Mouse (Mus musculus) CH12.LX (cell line): ENCODE results near the gene Bex6. TPM values are rescaled to one million over a fixed set of nuclear protein-coding genes. Genes with fewer than 3 reads are reported as not detected.

Experiments used
- DNase-seq: peaks from one replicate; pipeline ENCODE4 v3.0.0-alpha.2; 2013; ENCODE audit errors: extremely low read depth
- H3K27ac ChIP-seq: 2 replicates; pipeline ENCODE4 v1.5.1; 2012; ENCODE audit warnings: low read depth, mild to moderate bottlenecking, control low read depth, moderate library complexity; ENCODE audit not compliant: insufficient read depth
- H3K27me3 ChIP-seq: replicated peaks from 2 replicates; pipeline ENCODE3; 2012; ENCODE audit warnings: inconsistent platforms
- H3K36me3 ChIP-seq, 2 experiments: replicated peaks in 1 of 2; 2 replicates each; pipeline versions ENCODE3 to v1.6.1; 2012; ENCODE audit warnings: inconsistent platforms in 1 of 2, low read length in 1 of 2, mild to moderate bottlenecking in 1 of 2, mixed read lengths in 1 of 2, moderate library complexity in 1 of 2; ENCODE audit not compliant: control insufficient read depth in 1 of 2, insufficient read depth in 1 of 2
- H3K4me1 ChIP-seq, 2 experiments: 2 replicates each; pipeline ENCODE4 v1.6.1; 2012; ENCODE audit warnings: inconsistent platforms in 1 of 2, moderate library complexity in 1 of 2; ENCODE audit not compliant: insufficient read depth in 2 of 2, control insufficient read depth in 1 of 2
- H3K4me2 ChIP-seq: 2 replicates; pipeline ENCODE4 v1.6.1; 2012; ENCODE audit warnings: low read depth, mild to moderate bottlenecking, control low read depth; ENCODE audit not compliant: poor library complexity, insufficient read depth, severe bottlenecking
- H3K4me3 ChIP-seq, 3 experiments: fragments of 150-350 bp in 1 of 3; sonication (generic) in 1 of 3; replicated peaks in 1 of 3; 2 replicates each; pipeline versions ENCODE3 to v1.5.1; 2011 to 2012; ENCODE audit warnings: low read depth in 2 of 3, low read length in 2 of 3, mild to moderate bottlenecking in 2 of 3, moderate library complexity in 2 of 3, control low read depth in 1 of 3, improper control_type of control experiment in 1 of 3, inconsistent platforms in 1 of 3, mixed read lengths in 1 of 3; ENCODE audit not compliant: poor library complexity in 1 of 3
- H3K79me2 ChIP-seq: replicated peaks from 2 replicates; pipeline ENCODE4 v1.6.1; 2012; ENCODE audit warnings: mild to moderate bottlenecking, moderate library complexity; ENCODE audit not compliant: control insufficient read depth, poor library complexity, insufficient read depth, severe bottlenecking; ENCODE audit errors: extremely low read depth
- H3K9ac ChIP-seq: 2 replicates; pipeline ENCODE4 v1.6.1; 2012; ENCODE audit warnings: low read depth, mild to moderate bottlenecking, control low read depth, moderate library complexity; ENCODE audit not compliant: insufficient read depth
- H3K9me3 ChIP-seq: replicated peaks from 2 replicates; pipeline ENCODE3; 2012; ENCODE audit warnings: low read length, inconsistent platforms, mixed read lengths
- BHLHE40 ChIP-seq: IDR thresholded peaks from 2 replicates; pipeline ENCODE4 v1.6.1; 2011; ENCODE audit warnings: mild to moderate bottlenecking, low read depth, low read length, improper control_type of control experiment
- CHD2 ChIP-seq: IDR thresholded peaks from 2 replicates; pipeline ENCODE4 v1.6.1; 2011; ENCODE audit warnings: low read length, improper control_type of control experiment
- CTCF ChIP-seq, 2 experiments: IDR thresholded peaks in 1 of 2; conservative IDR thresholded peaks in 1 of 2; 2 replicates each; pipeline ENCODE4 v1.5.1; 2011 to 2012; ENCODE audit warnings: low read depth in 2 of 2, low read length in 2 of 2, improper control_type of control experiment in 1 of 2, inconsistent platforms in 1 of 2, mild to moderate bottlenecking in 1 of 2, moderate library complexity in 1 of 2
- E2F4 ChIP-seq: IDR thresholded peaks from 2 replicates; pipeline ENCODE4 v1.6.1; 2011; ENCODE audit warnings: low read depth, low read length, improper control_type of control experiment; ENCODE audit not compliant: insufficient replicate concordance
- ELF1 ChIP-seq: IDR thresholded peaks from 2 replicates; pipeline ENCODE4 v1.6.1; 2014; ENCODE audit warnings: low read depth, mild to moderate bottlenecking, inconsistent platforms, low read length, improper control_type of control experiment
- EP300 ChIP-seq: IDR thresholded peaks from 2 replicates; pipeline ENCODE4 v1.6.1; 2011; ENCODE audit warnings: low read length, improper control_type of control experiment
- ETS1 ChIP-seq: conservative IDR thresholded peaks from 2 replicates; pipeline ENCODE4 v1.6.1; 2012; ENCODE audit warnings: low read depth, mild to moderate bottlenecking, inconsistent platforms, low read length, improper control_type of control experiment, moderate library complexity
- HCFC1 ChIP-seq: IDR thresholded peaks from 2 replicates; pipeline ENCODE4 v1.6.1; 2012; ENCODE audit warnings: low read depth, mild to moderate bottlenecking, inconsistent platforms, low read length, improper control_type of control experiment
- JUND ChIP-seq: conservative IDR thresholded peaks from 2 replicates; pipeline ENCODE4 v1.6.1; 2011; ENCODE audit warnings: low read depth, low read length, improper control_type of control experiment
- KAT2A ChIP-seq: IDR thresholded peaks from 2 replicates; pipeline ENCODE4 v1.6.1; 2012; ENCODE audit warnings: low read length, improper control_type of control experiment, inconsistent platforms; ENCODE audit not compliant: insufficient replicate concordance
- MAFK ChIP-seq: IDR thresholded peaks from 2 replicates; pipeline ENCODE4 v1.6.1; 2011; ENCODE audit warnings: low read length, improper control_type of control experiment; ENCODE audit not compliant: insufficient replicate concordance
- MAX ChIP-seq: IDR thresholded peaks from 2 replicates; pipeline ENCODE4 v1.6.1; 2011; ENCODE audit warnings: low read length, improper control_type of control experiment
- MAZ ChIP-seq: IDR thresholded peaks from 2 replicates; pipeline ENCODE4 v1.6.1; 2012; ENCODE audit warnings: low read depth, mild to moderate bottlenecking, inconsistent platforms, low read length, improper control_type of control experiment, moderate library complexity
- MXI1 ChIP-seq: IDR thresholded peaks from 2 replicates; pipeline ENCODE4 v1.6.1; 2011; ENCODE audit warnings: mild to moderate bottlenecking, low read depth, low read length, improper control_type of control experiment
- MYC ChIP-seq: IDR thresholded peaks from 2 replicates; pipeline ENCODE4 v1.6.1; 2011; ENCODE audit warnings: low read depth, mild to moderate bottlenecking, improper control_type of control experiment, low read length
- NRF1 ChIP-seq: IDR thresholded peaks from 2 replicates; pipeline ENCODE4 v1.6.1; 2014; ENCODE audit warnings: low read depth, mild to moderate bottlenecking, inconsistent platforms, low read length, improper control_type of control experiment, moderate library complexity
- PAX5 ChIP-seq: IDR thresholded peaks from 2 replicates; pipeline ENCODE4 v1.6.1; 2012; ENCODE audit warnings: low read length, inconsistent platforms, mixed read lengths
- POLR2A ChIP-seq: IDR thresholded peaks from 2 replicates; pipeline ENCODE4 v1.6.1; 2011; ENCODE audit warnings: low read depth, mild to moderate bottlenecking, improper control_type of control experiment, low read length
- RAD21 ChIP-seq: IDR thresholded peaks from 2 replicates; pipeline ENCODE4 v1.6.1; 2011; ENCODE audit warnings: low read depth, mild to moderate bottlenecking, low read length, improper control_type of control experiment, moderate library complexity
- RCOR1 ChIP-seq: conservative IDR thresholded peaks from 2 replicates; pipeline ENCODE4 v1.6.1; 2012; ENCODE audit warnings: low read depth, mild to moderate bottlenecking, inconsistent platforms, low read length, improper control_type of control experiment
- SIN3A ChIP-seq: IDR thresholded peaks from 2 replicates; pipeline ENCODE4 v1.6.1; 2012; ENCODE audit warnings: low read length, improper control_type of control experiment, inconsistent platforms
- SMC3 ChIP-seq: IDR thresholded peaks from 2 replicates; pipeline ENCODE4 v1.6.1; 2011; ENCODE audit warnings: low read depth, low read length, improper control_type of control experiment
- TBP ChIP-seq: conservative IDR thresholded peaks from 2 replicates; pipeline ENCODE4 v1.6.1; 2011; ENCODE audit warnings: low read depth, low read length, improper control_type of control experiment
- TCF12 ChIP-seq: IDR thresholded peaks from 2 replicates; pipeline ENCODE4 v1.6.1; 2014; ENCODE audit warnings: low read depth, mild to moderate bottlenecking, inconsistent platforms, low read length, improper control_type of control experiment
- ZKSCAN1 ChIP-seq: IDR thresholded peaks from 2 replicates; pipeline ENCODE4 v1.6.1; 2012; ENCODE audit warnings: low read depth, inconsistent platforms, low read length, improper control_type of control experiment, borderline replicate concordance
- ZMIZ1 ChIP-seq: IDR thresholded peaks from 2 replicates; pipeline ENCODE4 v1.6.1; 2012; ENCODE audit warnings: low read depth, mild to moderate bottlenecking, inconsistent platforms, low read length, improper control_type of control experiment
- ZNF384 ChIP-seq: IDR thresholded peaks from 2 replicates; pipeline ENCODE4 v1.6.1; 2012; ENCODE audit warnings: low read depth, low read length, improper control_type of control experiment, inconsistent platforms
- dilution Hi-C: fragments of 300-500 bp; cut with MboI; formaldehyde crosslinking; loops from 2 replicates; pipeline ENCODE4 v1.14.3; 2020; ENCODE audit warnings: low sequenced_read_pairs; ENCODE audit not compliant: extremely low pct_unique_long_range_greater_than_20kb, extremely low pct_ligation_motif_present
- in situ Hi-C: fragments of 300-500 bp; cut with MboI; formaldehyde crosslinking; loops from 3 replicates; pipeline ENCODE4 v1.14.3; 2019; ENCODE audit warnings: low sequenced_read_pairs, low pct_ligation_motif_present, low pct_unique_long_range_greater_than_20kb, mixed read lengths
- polyA plus RNA-seq: library from polyadenylated mRNA; unstranded; fragments of >175 nt; gene quantifications from 2 replicates; pipeline ENCODE4 v1.2.1, GENCODE M21; 2012; ENCODE audit warnings: low read depth; ENCODE audit not compliant: insufficient read length
- total RNA-seq, 2 experiments: library from RNA; depleted of rRNA; stranded (reverse); fragments of 300-350 nt in 1 of 2; fragments of >200 nt in 1 of 2; gene quantifications; 2 replicates each; pipeline ENCODE4 v1.2.3; 2012 to 2014

Bex6 gene
- total and polyA plus RNA-seq, 3 experiments, result not detected

GRCm38 (mm10) chr16:32147589-32148207 lies 31.9 kb upstream of the Bex6 start:
- dilution Hi-C loops, result no loop called here
- Histone ChIP-seq H3K9ac (peak overlapping the region; percentile 12; the same call in 1 of the 2 replicates), H3K4me2 (peak overlapping the region; percentile 39), H3K4me1 (peaks cover 4 to 10% of the 10 kb centered on the region in 2 experiments), H3K27ac (peak overlapping the region; percentile 54), H3K79me2 (no peaks in the 10 kb centered on the region), H3K9me3 (peaks cover 22% of the 10 kb centered on the region), H3K4me3 (peak overlapping the region in 1 of 3 experiments; percentile 29), H3K36me3 (peaks cover 36 to 51% of the 10 kb centered on the region in 2 experiments), H3K27me3 (no peaks in the 10 kb centered on the region)
- peak; percentile 86 for DNase-seq
- in situ Hi-C loops, result loop anchor here (10.0 kb wide), 1 partner anchor 347 kb away; the partner anchor contains the start of gene Zdhhc19
- TF ChIP-seq ZMIZ1 (peak; percentile 71; the same call in 1 of the 2 replicates), SMC3 (peak; percentile 19), RCOR1 (no peak), HCFC1 (no peak), MAFK (peak; percentile 65), MAX (peak; percentile 89), E2F4 (no peak), EP300 (peak; percentile 70), JUND (0 out of 2 replicates have a peak, but pooled peaks have one; percentile 13), MXI1 (peak; percentile 89), ZKSCAN1 (no peak), PAX5 (no peak), MAZ (no peak), TBP (no peak), SIN3A (peak; percentile 94), ETS1 (peak; percentile 82), MYC (peak; percentile 97), KAT2A (0 out of 2 replicates have a peak, but pooled peaks have one; percentile 69), CHD2 (peak; percentile 67), POLR2A (no peak; the same call in 1 of the 2 replicates), NRF1 (0 out of 2 replicates have a peak, but pooled peaks have one; percentile 21), ELF1 (0 out of 2 replicates have a peak, but pooled peaks have one; percentile 20), CTCF (conservative IDR thresholded peaks at IDR 0.05 in 1 of 2, IDR thresholded peaks at IDR 0.05 in 1 of 2; ENCODE audit: low read depth in 2 of 2, low read length in 2 of 2) (peak in 1 of 2 experiments; percentile 27; a peak in 2 of 4 replicates), RAD21 (no peak; the same call in none of the 2 replicates), ZNF384 (no peak), TCF12 (peak; percentile 29; the same call in 1 of the 2 replicates), BHLHE40 (peak; percentile 55; the same call in 1 of the 2 replicates)
